In the genomic region with DNA sequence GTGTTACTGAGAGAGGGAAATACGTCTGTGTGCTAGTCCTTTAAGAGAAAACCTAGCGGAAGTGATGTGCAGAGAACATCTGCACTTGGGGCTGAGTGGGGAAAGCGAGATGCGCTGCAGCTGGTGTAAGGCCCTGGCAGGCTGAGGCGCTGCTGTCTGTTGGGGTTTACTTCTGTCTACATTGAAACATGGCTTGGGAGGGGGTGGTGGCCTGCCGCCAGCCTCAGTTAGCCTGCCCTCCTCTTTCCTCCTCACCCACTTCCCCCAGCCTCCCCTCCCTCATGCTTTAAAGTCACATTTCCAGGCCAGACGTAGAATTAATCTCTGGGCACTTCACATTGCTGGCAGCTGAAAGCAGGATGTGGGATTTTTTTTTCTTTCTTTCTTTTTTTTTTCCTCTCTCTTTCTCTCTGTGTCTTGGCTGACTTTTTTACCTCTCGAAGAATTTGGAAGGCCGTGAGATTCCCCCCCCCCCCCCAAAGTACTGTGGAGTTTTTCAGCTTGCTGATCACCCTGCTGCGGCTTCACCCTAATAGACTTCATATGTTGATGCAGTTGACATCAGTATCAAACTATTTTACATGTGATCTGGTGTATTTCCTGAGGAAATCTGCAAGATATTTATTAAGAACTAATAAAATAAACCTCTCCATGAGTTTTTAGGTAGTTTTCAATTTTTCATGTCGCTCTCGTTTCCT, we compare ENCODE assay signal across 8 mouse cellular contexts.
DNase-seq lines count a peak whose midpoint lies in the region; ATAC-seq and TF ChIP-seq lines count a peak whose summit lies in the region.

No protein-coding gene starts in this region.

- H3K4me2 ChIP-seq in intestine, embryonic 15.5 days (replicated peaks): no peak overlapping the region
- peak overlapping the region; percentile 44 for H3K4me2 ChIP-seq in limb, embryonic 12.5 days
- H3K4me2 ChIP-seq in stomach, postnatal 0 days (replicated peaks; ENCODE audit: low read depth): peak overlapping the region; percentile 32; the same call in 1 of the 2 replicates

- peaks cover 21% of the 10 kb centered on the region for H3K4me1 ChIP-seq in intestine, embryonic 15.5 days (replicated peaks)
- peaks cover 62% of the 10 kb centered on the region for H3K4me1 ChIP-seq in limb, embryonic 12.5 days (replicated peaks)
- H3K4me1 ChIP-seq in stomach, postnatal 0 days (replicated peaks; ENCODE audit: control insufficient read depth, insufficient read depth): peaks cover 13% of the 10 kb centered on the region

- no peak overlapping the region for H3K9ac ChIP-seq in intestine, embryonic 15.5 days
- no peak overlapping the region for H3K9ac ChIP-seq in limb, embryonic 12.5 days (replicated peaks)
- H3K9ac ChIP-seq in stomach, postnatal 0 days (ENCODE audit: low read length): no peak overlapping the region; the same call in 1 of the 2 replicates

- no peak overlapping the region for H3K4me3 ChIP-seq in intestine, embryonic 15.5 days (replicated peaks)
- H3K4me3 ChIP-seq in limb, embryonic 12.5 days (replicated peaks): no peak overlapping the region
- H3K4me3 ChIP-seq in stomach, postnatal 0 days (ENCODE audit: low read depth, low read length): no peak overlapping the region

- DNase-seq in layer of hippocampus, adult 18-20 months (ENCODE audit: low spot score in 2 of 2): peak; percentile 28 to 43
- DNase-seq in layer of hippocampus, adult 9-10 months (ENCODE audit: low spot score): no peak
- peak; percentile 19 for DNase-seq in embryo, embryonic 9.5 days (ENCODE audit: extremely low spot score)
- peak; percentile 99 for DNase-seq in heart, adult 11 months
- DNase-seq in naive thymus-derived CD4-positive, alpha-beta T cell, adult 2 months (ENCODE audit: low read depth): peak; percentile 84
- peak; percentile 40 for DNase-seq in stomach, postnatal 0 days (ENCODE audit: low spot score)

- 32% methylated on average over 12 of the region's 12 CpGs for WGBS in intestine, embryonic 15.5 days
- 20% methylated on average over 12 of the region's 12 CpGs for WGBS in limb, embryonic 12.5 days
- WGBS in stomach, postnatal 0 days: 32% methylated on average over 12 of the region's 12 CpGs

- H3K36me3 ChIP-seq in intestine, embryonic 15.5 days: no peaks in the 10 kb centered on the region
- no peaks in the 10 kb centered on the region; the same call in 1 of the 2 replicates for H3K36me3 ChIP-seq in limb, embryonic 12.5 days
- H3K36me3 ChIP-seq in stomach, postnatal 0 days (ENCODE audit: control insufficient read depth, insufficient read depth, low read length): no peaks in the 10 kb centered on the region

- no peaks in the 10 kb centered on the region for H3K9me3 ChIP-seq in intestine, embryonic 15.5 days
- no peaks in the 10 kb centered on the region for H3K9me3 ChIP-seq in limb, embryonic 12.5 days
- H3K9me3 ChIP-seq in stomach, postnatal 0 days (ENCODE audit: control insufficient read depth, low read length): no peaks in the 10 kb centered on the region

- peak overlapping the region; percentile 87 for H3K27ac ChIP-seq in intestine, embryonic 15.5 days
- H3K27ac ChIP-seq in limb, embryonic 12.5 days: peak overlapping the region; percentile 91
- peak overlapping the region; percentile 84 for H3K27ac ChIP-seq in stomach, postnatal 0 days (replicated peaks)

- TF ChIP-seq CTCF in stomach, postnatal 0 days (IDR thresholded peaks at IDR 0.05; ENCODE audit: low read depth): peak; percentile 26; the same call in 1 of the 2 replicates

- H3K27me3 ChIP-seq in intestine, embryonic 15.5 days (replicated peaks): no peaks in the 10 kb centered on the region
- H3K27me3 ChIP-seq in limb, embryonic 12.5 days: no peaks in the 10 kb centered on the region
- H3K27me3 ChIP-seq in stomach, postnatal 0 days (ENCODE audit: control insufficient read depth, insufficient read depth, low read length): no peaks in the 10 kb centered on the region

- no peak for TF ChIP-seq EP300 in stomach, postnatal 0 days (optimal IDR thresholded peaks at IDR 0.05)

- ATAC-seq in intestine, embryonic 15.5 days: peak; percentile 90
- ATAC-seq in limb, embryonic 12.5 days (ENCODE audit: insufficient number of reproducible peaks, insufficient read depth, low FRiP score, low TSS enrichment, low read depth): peak; percentile 34
- ATAC-seq in stomach, postnatal 0 days (ENCODE audit: low FRiP score, low TSS enrichment): peak; percentile 80; the same call in 1 of the 2 replicates

Comparison
In these comparisons a context has a peak if more than half of its experiments do, and no peak if none do; other contexts are left out.
1. ATAC-seq: peak in every context shown above with its lines; median percentile 90 in intestine, embryonic 15.5 days; 80 in stomach, postnatal 0 days; 34 in limb, embryonic 12.5 days.